Mouse (Mus musculus): Measurements from ENCODE around the gene Dnah17.

The Dnah17 gene

GRCm38 (mm10) chr11:118130534-118130933 is at the start of gene Dnah17:
TSS of gene Dnah17 (minus strand) at chr11:118130634.
- DNase-seq (ENCODE audit: low read depth, low spot score) = no peak

GRCm38 (mm10) chr11:118180199-118180598 is 49.8 kb upstream of the Dnah17 start:
- DNase-seq (ENCODE audit: low read depth, low spot score) = peak; percentile 42

DNA sequence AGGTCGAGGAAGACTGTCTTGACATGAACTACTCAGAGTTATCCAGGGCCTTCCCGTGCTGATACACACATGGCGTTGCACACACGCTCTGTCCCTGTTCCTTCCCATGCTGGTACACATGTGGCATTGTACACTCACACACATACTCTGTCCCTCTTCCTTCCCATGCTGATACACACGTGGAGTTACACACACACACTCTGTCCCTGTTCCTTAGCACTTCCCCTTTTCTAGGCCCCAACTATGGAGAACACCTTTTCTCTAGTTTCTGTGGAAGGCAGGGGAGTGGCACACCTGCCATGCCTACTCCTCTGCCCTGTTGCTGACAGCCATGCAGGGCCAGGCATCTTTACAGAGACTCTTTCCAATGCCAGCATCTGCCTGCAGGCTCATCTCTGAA is 47.8 kb upstream of the Dnah17 start:
- DNase-seq (ENCODE audit: low read depth, low spot score) = no peak

GRCm38 (mm10) chr11:118174752-118175151 is 44.3 kb upstream of the Dnah17 start:
- no peak for DNase-seq (ENCODE audit: low read depth, low spot score)

DNA sequence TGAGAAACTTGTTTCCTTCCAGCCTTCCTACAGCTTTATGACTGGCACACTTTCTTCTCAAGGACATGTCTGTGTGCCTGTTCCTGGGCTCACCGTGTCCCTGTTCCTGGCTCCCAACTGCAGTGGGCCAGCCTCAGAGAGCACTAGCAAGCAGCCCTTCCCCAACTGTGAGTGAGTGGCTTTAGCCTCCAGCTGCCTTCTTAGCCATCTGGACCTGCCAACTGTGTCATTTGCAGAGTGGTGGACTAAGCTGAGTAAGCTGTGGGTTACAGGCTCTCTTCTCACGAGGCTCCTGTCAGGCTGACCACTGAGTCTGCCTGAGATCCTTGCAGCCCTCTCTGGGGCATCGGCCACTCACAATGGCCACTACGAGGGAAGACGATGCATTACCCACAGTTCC is 42.3 kb upstream of the Dnah17 start:
- no peak for DNase-seq (ENCODE audit: low read depth, low spot score)

- no peak for DNase-seq (ENCODE audit: low read depth, low spot score)
These were observed 39.9 kb upstream of the Dnah17 start for GRCm38 (mm10) chr11:118170333-118170732.

GRCm38 (mm10) chr11:118168714-118169113 is 38.3 kb upstream of the Dnah17 start:
- no peak for DNase-seq (ENCODE audit: low read depth, low spot score)

DNA sequence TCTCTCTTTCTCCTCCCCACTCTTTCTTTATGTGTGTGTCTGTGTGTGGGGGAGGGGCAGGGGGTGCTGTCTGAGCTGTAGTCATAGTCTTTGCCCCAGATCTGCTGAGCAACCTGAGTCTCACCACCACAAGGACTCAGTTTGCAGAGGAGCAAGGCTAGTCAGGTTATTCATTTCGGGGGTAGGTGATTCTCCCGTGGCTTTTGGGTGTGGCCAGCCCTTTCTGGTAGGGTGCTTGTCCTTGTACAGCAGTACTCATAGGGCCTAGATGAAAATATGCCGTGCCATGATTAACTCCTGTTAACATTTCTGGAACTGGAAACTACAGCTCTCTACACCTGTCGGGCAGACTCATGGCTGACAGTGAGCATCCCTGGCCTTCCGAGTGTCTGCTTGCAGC is 36.2 kb upstream of the Dnah17 start:
- no peak for DNase-seq (ENCODE audit: low read depth, low spot score)

GRCm38 (mm10) chr11:118165681-118166080 is 35.2 kb upstream of the Dnah17 start:
- no peak for DNase-seq (ENCODE audit: low read depth, low spot score)

DNA sequence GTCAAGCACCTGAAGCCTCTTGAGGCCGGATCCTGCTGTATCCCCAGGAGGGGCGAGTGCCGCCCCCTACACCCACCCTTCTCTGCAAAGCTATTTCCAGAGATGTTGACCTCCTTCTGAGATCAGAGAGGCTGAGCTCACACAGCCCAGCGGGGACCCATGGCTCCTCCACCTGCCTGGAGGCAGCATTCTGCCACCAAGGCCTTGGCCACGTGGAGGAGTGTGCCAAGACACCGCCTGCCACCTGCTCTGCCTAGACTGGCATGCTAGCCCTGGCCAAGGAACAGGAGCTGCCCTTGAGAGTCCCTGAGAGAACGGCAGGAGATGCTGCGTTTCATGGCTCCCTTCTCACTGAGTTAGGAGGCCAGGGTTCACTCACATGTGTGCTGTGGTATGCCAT is 34.1 kb upstream of the Dnah17 start:
- DNase-seq (ENCODE audit: low read depth, low spot score) = no peak

- no peak for DNase-seq (ENCODE audit: low read depth, low spot score)
These were observed 31.8 kb upstream of the Dnah17 start for GRCm38 (mm10) chr11:118162245-118162644.

DNA sequence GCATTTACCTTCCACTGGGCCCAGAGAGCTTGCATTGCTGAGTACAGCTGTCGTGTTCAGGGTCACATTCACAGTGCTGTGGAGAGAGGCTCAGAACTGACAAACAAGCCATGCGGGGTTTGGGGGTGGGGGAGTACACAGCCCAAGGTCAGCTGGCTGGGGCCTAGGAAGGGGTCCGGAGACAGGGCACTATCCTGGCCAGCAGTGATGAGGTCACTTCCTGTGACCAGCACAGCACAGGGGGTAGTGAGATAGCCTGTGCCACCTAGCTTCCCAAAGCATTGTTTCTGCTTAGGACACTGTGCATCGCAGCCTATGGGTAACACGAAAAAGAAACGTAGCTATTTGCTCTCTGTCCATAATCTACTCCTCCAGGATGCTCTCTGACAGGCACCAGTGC is 30.8 kb upstream of the Dnah17 start:
- no peak for DNase-seq (ENCODE audit: low read depth, low spot score)

- no peak for DNase-seq (ENCODE audit: low read depth, low spot score)
These were observed 30.3 kb upstream of the Dnah17 start for GRCm38 (mm10) chr11:118160763-118161162.

DNA sequence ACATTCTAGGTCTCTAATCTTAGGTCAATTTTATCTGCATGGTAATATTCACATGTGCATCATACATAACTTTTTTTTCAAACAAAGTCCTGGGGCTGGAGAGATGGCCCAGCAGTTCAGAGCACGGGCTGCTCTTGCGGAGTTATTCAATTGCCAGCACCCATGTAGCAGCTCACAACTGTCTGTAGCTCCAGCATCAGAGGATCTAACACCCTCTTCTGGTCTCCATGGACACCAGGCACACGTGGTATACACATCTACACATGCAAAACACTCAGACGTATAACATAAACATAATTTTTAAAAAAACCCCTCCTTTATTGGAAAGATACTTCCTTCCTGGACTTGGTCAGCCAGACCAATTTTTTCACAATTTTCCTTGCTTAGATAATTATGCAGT is 28.3 kb upstream of the Dnah17 start:
- no peak for DNase-seq (ENCODE audit: low read depth, low spot score)

DNA sequence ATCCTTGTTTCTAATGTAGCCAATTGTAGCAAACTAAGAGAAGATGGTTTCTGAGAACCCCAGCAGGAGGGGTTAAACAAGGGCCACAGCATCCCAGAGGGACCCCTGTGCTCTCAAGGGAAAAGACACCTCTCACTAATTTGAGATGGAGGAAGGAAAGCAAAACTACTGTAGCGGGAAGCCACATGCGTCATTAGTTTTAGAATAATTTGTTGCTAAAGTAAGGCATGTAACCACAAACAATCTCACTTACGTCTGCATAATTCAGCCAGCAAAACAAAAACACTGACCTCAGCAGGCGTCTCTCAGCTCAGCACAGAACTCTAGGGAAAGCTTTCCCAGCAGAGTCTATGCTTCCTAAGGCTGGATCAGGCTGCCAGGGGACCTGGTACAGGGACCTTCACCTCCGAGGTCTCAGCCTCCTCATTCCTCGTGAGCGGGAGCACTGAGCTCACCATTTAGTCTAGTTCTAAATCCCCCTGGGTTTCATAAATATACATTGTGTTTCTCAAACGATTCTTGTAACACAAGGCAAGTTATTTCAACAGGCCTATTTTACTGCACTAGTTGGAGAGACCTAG is 26.1 kb upstream of the Dnah17 start:
- DNase-seq (ENCODE audit: low read depth, low spot score) = no peak

- peak; percentile 33 for DNase-seq (ENCODE audit: low read depth, low spot score)
These were observed 22.5 kb upstream of the Dnah17 start for GRCm38 (mm10) chr11:118152964-118153363.

GRCm38 (mm10) chr11:118151423-118152180 is 21.2 kb upstream of the Dnah17 start:
- peak; percentile 52 for DNase-seq (ENCODE audit: low read depth, low spot score)

GRCm38 (mm10) chr11:118150115-118150701 is 19.8 kb upstream of the Dnah17 start:
- DNase-seq (ENCODE audit: low read depth, low spot score) = no peak

- peak; percentile 42 for DNase-seq (ENCODE audit: low read depth, low spot score)
These were observed 17.6 kb upstream of the Dnah17 start for GRCm38 (mm10) chr11:118147877-118148637.

- peak; percentile 62 for DNase-seq (ENCODE audit: low read depth, low spot score)
These were observed 16.0 kb upstream of the Dnah17 start for GRCm38 (mm10) chr11:118146446-118146845.

- peak; percentile 93 for DNase-seq (ENCODE audit: low read depth, low spot score)
These were observed 15.4 kb upstream of the Dnah17 start for GRCm38 (mm10) chr11:118145771-118146351.

DNA sequence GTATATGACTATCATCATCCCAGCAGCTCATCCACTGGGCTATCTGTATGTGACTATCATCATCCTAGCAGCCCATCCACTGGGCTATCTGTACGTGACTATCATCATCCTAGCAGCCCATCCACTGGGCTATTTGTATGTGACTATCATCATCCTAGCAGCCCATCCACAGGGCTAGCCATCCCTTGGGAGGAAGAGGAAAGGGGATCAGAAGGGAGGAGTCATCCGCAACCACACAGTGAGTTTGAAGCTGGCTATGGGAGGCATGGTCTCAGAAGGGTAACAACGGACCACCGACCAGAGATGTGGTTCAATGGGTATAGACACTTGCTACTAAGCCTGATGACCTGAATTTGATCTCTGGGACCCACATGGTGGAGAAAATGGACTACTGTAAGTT is 14.7 kb upstream of the Dnah17 start:
- DNase-seq (ENCODE audit: low read depth, low spot score) = no peak
